Mouse (Mus musculus) myocyte (in vitro differentiated cells): ENCODE results near the gene Slc1a1. TPM values are rescaled to one million over a fixed set of nuclear protein-coding genes. Genes with fewer than 3 reads are reported as not detected.

Experiments used
- H3K27me3 ChIP-seq: one replicate; pipeline ENCODE4 v1.6.1; 2011; ENCODE audit not compliant: control insufficient read depth, insufficient read depth, insufficient read length
- H3K36me3 ChIP-seq: one replicate; pipeline ENCODE4 v1.6.1; 2011; ENCODE audit not compliant: control insufficient read depth, insufficient read depth
- H3K4me2 ChIP-seq: one replicate; pipeline ENCODE4 v1.6.1; 2011; ENCODE audit warnings: low read depth, control low read depth
- H3K4me3 ChIP-seq: one replicate; pipeline ENCODE4 v1.5.1; 2011; ENCODE audit warnings: mild to moderate bottlenecking, control low read depth, moderate library complexity
- H3K79me2 ChIP-seq: one replicate; pipeline ENCODE4 v1.6.1; 2011; ENCODE audit not compliant: control insufficient read depth, insufficient read depth
- H3ac ChIP-seq: one replicate; pipeline ENCODE4 v1.6.1; 2011; ENCODE audit not compliant: control insufficient read depth, insufficient read length
- CEBPB ChIP-seq: IDR thresholded peaks from 2 replicates; pipeline ENCODE4 v1.6.1; 2011; ENCODE audit warnings: mild to moderate bottlenecking, moderate library complexity; ENCODE audit not compliant: poor library complexity, insufficient read depth, severe bottlenecking
- E2F4 ChIP-seq: IDR thresholded peaks from one replicate; pipeline ENCODE4 v1.6.1; 2011; ENCODE audit warnings: mild to moderate bottlenecking, control low read depth, moderate library complexity; ENCODE audit not compliant: insufficient read depth
- MAX ChIP-seq: IDR thresholded peaks from one replicate; pipeline ENCODE4 v1.6.1; 2011; ENCODE audit warnings: low read depth, mild to moderate bottlenecking, control low read depth
- MYOD1 ChIP-seq, 3 experiments: IDR thresholded peaks; one replicate each; pipeline ENCODE4 v1.6.1; 2011; ENCODE audit warnings: control low read depth in 2 of 3, low read depth in 2 of 3, mild to moderate bottlenecking in 2 of 3, moderate library complexity in 1 of 3; ENCODE audit not compliant: insufficient read length in 2 of 3, control insufficient read depth in 1 of 3
- MYOG ChIP-seq, 3 experiments: IDR thresholded peaks; one replicate each; pipeline ENCODE4 v1.6.1; 2011; ENCODE audit warnings: control low read depth in 2 of 3, low read depth in 2 of 3, mild to moderate bottlenecking in 2 of 3; ENCODE audit not compliant: insufficient read length in 2 of 3, control insufficient read depth in 1 of 3, insufficient read depth in 1 of 3
- POLR2A ChIP-seq: IDR thresholded peaks from one replicate; pipeline ENCODE4 v1.6.1; 2011; ENCODE audit warnings: low read depth, mild to moderate bottlenecking, control low read depth, moderate library complexity; ENCODE audit not compliant: insufficient read length
- POLR2AphosphoS2 ChIP-seq: IDR thresholded peaks from one replicate; pipeline ENCODE4 v1.6.1; 2011; ENCODE audit warnings: low read depth, control low read depth; ENCODE audit not compliant: insufficient read length
- REST ChIP-seq: IDR thresholded peaks from one replicate; pipeline ENCODE4 v1.6.1; 2011; ENCODE audit warnings: mild to moderate bottlenecking, control low read depth, moderate library complexity; ENCODE audit not compliant: insufficient read depth, insufficient read length
- SRF ChIP-seq: IDR thresholded peaks from one replicate; pipeline ENCODE4 v1.6.1; 2011; ENCODE audit warnings: low read depth; ENCODE audit not compliant: control insufficient read depth, insufficient read length
- TCF12 ChIP-seq: IDR thresholded peaks from one replicate; pipeline ENCODE4 v1.6.1; 2011; ENCODE audit warnings: mild to moderate bottlenecking, control low read depth; ENCODE audit not compliant: poor library complexity, insufficient read depth, severe bottlenecking
- TCF3 ChIP-seq: IDR thresholded peaks from one replicate; pipeline ENCODE4 v1.6.1; 2011; ENCODE audit warnings: low read depth, control low read depth; ENCODE audit not compliant: insufficient read length
- USF1 ChIP-seq: IDR thresholded peaks from one replicate; pipeline ENCODE4 v1.6.1; 2011; ENCODE audit warnings: low read depth, mild to moderate bottlenecking, control low read depth, moderate library complexity
- polyA plus RNA-seq: library from polyadenylated mRNA; unstranded; fragments of >200 nt; fragmentation: generic; extraction: Trizol; gene quantifications from one replicate; pipeline ENCODE4 v1.2.1, GENCODE M21; 2012; ENCODE audit warnings: missing spikeins

Gene Slc1a1
- polyA plus RNA-seq, 1 experiment: not detected

GRCm38 (mm10) chr19:28864981-28865380 lies 30.1 kb downstream of the Slc1a1 start:
- Histone ChIP-seq H3K79me2 (no peaks in the 10 kb centered on the region), H3ac (no peak overlapping the region), H3K4me2 (no peak overlapping the region), H3K36me3 (no peaks in the 10 kb centered on the region), H3K4me3 (no peak overlapping the region), H3K27me3 (no peaks in the 10 kb centered on the region)
- TF ChIP-seq CEBPB (no peak), SRF (no peak)

- Histone ChIP-seq H3K79me2 (no peaks in the 10 kb centered on the region), H3K36me3 (no peaks in the 10 kb centered on the region)
- no peak for TF ChIP-seq MAX
Measured at GRCm38 (mm10) chr19:28865501-28865900, 30.7 kb downstream of the Slc1a1 start.

DNA sequence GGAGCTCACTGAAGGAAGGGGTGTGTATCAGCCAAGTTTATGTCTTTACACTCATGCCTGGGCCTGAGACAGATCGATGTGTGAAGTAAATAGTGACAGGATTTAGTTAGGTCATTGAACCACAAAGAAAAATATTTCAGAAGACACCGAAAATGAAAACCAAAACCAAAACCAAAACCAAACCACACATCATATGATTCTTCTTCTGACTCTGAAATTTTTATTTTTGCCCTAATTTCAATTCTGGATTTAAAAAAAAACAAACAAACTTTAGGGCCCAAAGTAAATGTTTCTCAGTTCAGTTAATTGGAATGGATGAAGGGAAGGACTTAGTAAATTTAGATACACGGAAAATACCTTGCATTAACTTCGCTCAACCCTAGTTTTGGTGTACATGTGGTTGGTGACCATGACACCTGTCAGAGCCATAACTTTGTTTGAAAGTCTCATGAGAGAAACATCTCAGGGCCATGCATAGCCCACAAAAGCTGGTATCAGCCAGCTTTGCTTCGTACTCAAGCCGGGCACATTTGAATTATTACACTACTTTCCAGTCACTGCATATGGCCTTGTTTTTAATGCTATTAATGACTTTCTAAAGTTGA lies 34.5 kb downstream of the Slc1a1 start:
- Histone ChIP-seq H3K4me3 (no peak overlapping the region), H3ac (no peak overlapping the region), H3K79me2 (no peaks in the 10 kb centered on the region), H3K36me3 (no peaks in the 10 kb centered on the region), H3K4me2 (no peak overlapping the region), H3K27me3 (peaks cover 7% of the 10 kb centered on the region)
- TF ChIP-seq POLR2A: no peak
- no peak for TF ChIP-seq E2F4
- no peak for TF ChIP-seq TCF12
- TF ChIP-seq POLR2AphosphoS2: no peak
- no peak for TF ChIP-seq CEBPB
- TF ChIP-seq SRF: no peak
- no peak for TF ChIP-seq MYOG (IDR thresholded peaks at IDR 0.05; ENCODE audit: control insufficient read depth in 1 of 3, insufficient read depth in 1 of 3, insufficient read length in 2 of 3, low read depth in 2 of 3)
- TF ChIP-seq REST: no peak
- no peak for TF ChIP-seq TCF3
- TF ChIP-seq MAX: no peak
- TF ChIP-seq MYOD1 (IDR thresholded peaks at IDR 0.05; ENCODE audit: control insufficient read depth in 1 of 3, insufficient read length in 2 of 3, low read depth in 2 of 3): no peak
- no peak for TF ChIP-seq USF1

More at GRCm38 (mm10) chr19:28865501-28865900, 30.7 kb downstream of the Slc1a1 start:
- Histone ChIP-seq H3K4me3 (no peak overlapping the region), H3K27me3 (no peaks in the 10 kb centered on the region), H3ac (no peak overlapping the region), H3K4me2 (no peak overlapping the region)

DNA sequence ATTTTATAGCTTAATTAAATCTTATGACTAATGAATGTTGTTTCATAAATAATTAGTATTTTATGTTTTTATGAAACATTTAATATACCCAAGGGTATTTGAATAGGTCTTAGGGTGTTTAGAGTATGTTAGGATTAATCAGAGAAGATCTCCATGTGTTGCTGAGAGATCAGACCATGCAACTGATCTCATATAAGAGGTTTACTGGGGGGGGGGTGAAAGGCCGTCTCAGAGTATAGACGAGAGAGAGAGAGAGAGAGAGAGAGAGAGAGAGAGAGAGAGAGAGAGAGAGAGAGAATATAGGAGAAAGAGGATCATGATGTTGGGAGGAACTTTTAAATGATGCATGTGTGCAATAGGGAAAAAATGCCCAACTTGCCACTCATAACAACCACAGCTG lies 35.5 kb downstream of the Slc1a1 start:
- no peak overlapping the region for H3K4me3 ChIP-seq
- H3K36me3 ChIP-seq: no peaks in the 10 kb centered on the region
- no peak for TF ChIP-seq POLR2A
- no peak for TF ChIP-seq E2F4
- TF ChIP-seq CEBPB: no peak
- TF ChIP-seq SRF: no peak
- TF ChIP-seq USF1: no peak
- no peak for TF ChIP-seq TCF12
- TF ChIP-seq POLR2AphosphoS2: no peak
- TF ChIP-seq MAX: no peak
- no peak for TF ChIP-seq MYOD1 (IDR thresholded peaks at IDR 0.05; ENCODE audit: control insufficient read depth in 1 of 3, insufficient read length in 2 of 3, low read depth in 2 of 3)
- no peak for TF ChIP-seq TCF3
- TF ChIP-seq MYOG (IDR thresholded peaks at IDR 0.05; ENCODE audit: control insufficient read depth in 1 of 3, insufficient read depth in 1 of 3, insufficient read length in 2 of 3, low read depth in 2 of 3): no peak
- no peak for TF ChIP-seq REST
- no peak overlapping the region for H3ac ChIP-seq
- H3K79me2 ChIP-seq: no peaks in the 10 kb centered on the region
- H3K4me2 ChIP-seq: no peak overlapping the region
- peaks cover 11% of the 10 kb centered on the region for H3K27me3 ChIP-seq

DNA sequence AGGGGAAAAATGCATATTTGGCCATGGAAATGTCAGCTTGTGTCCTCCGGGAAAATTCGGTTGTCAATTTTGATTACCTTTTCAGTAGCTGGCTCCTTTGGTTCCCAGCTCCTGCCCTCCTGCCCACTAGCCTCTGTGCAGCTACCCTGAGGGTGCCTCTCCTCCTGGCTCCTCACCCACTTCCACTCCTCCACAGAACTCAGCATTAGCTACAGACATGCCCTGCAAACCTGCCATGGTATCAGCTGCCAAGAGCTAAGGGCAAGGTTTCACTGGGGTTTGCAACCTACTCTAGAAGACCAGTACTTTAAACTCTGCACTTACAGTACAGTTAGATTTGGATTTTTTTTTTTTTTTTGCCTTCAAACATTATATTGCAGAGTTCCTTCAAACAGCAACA lies 44.6 kb downstream of the Slc1a1 start:
- Histone ChIP-seq H3K36me3 (no peaks in the 10 kb centered on the region), H3K4me2 (no peak overlapping the region), H3K79me2 (no peaks in the 10 kb centered on the region), H3K4me3 (no peak overlapping the region), H3ac (no peak overlapping the region), H3K27me3 (peaks cover 22% of the 10 kb centered on the region)
- no peak for TF ChIP-seq TCF3

DNA sequence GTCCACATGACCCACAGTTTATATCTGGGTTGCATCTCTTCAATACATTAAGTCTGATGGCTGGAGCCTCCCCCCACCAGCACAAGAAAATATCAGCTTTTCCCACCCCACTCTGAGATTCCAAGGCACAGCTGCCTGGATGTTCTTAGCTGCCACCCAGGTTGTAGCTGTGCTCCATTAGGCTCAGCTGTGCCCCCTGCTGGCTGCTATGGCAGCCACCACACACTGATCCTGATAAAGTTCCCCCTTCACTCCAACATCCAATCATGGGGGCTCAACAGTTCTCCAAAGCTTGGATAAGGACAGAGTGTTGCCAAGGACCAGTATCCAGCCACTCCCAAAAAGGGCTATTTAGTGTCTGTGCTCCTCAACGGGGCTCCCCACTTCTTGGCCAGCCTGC lies 48.3 kb downstream of the Slc1a1 start:
- TF ChIP-seq TCF12 (no peak), POLR2A (no peak), MAX (no peak)
- H3K36me3 ChIP-seq: no peaks in the 10 kb centered on the region
- H3ac ChIP-seq: no peak overlapping the region
- H3K27me3 ChIP-seq: peaks cover 14% of the 10 kb centered on the region
- no peak overlapping the region for H3K4me3 ChIP-seq
- H3K4me2 ChIP-seq: no peak overlapping the region
- no peaks in the 10 kb centered on the region for H3K79me2 ChIP-seq
